Mouse (Mus musculus): Measurements from ENCODE around the gene Dnajb5. TPM values are rescaled to one million over a fixed set of nuclear protein-coding genes. Genes with fewer than 3 reads are reported as not detected.

The Dnajb5 gene
- 10 to 100 TPM; 60.1 to 79.0 TPM for total RNA-seq (2021)
- long read RNA-seq, experiment 1, full-length matches to known transcripts = 18 of 29 reads
- long read RNA-seq, experiment 1, partial matches to known transcripts = 8 of 29 reads
- long read RNA-seq, experiment 1, other reads (novel, unspliced or antisense) = 3 of 29 reads
- long read RNA-seq, experiment 2, full-length matches to known transcripts = 19 of 34 reads
- long read RNA-seq, experiment 2, partial matches to known transcripts = 12 of 34 reads
- long read RNA-seq, experiment 2, other reads (novel, unspliced or antisense) = 3 of 34 reads

DNA sequence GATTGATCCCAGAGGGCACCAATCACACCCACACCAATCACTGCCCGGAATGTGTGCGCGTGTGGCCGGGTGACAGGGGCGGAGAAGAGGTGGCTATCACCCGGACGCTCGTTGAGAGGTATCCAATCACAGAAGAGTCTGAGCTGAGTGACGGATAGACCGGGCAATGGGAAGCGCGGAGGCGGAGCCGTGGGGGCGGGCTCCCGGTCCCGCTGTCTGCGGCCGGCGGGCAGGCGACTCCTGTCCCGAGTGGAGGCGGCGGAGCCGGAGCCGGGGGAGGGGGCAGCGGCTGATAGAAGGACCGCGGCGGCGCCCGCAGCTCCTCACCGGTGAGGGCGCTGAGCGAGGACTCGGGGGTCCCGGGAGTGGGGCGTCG, at the start of gene Dnajb5:
Gene Dnajb5, plus strand, starts transcription at position 139 of the 376 bp plus-strand sequence.
- DNase-seq (ENCODE audit: low spot score in 2 of 2) = peak; percentile 93

DNA sequence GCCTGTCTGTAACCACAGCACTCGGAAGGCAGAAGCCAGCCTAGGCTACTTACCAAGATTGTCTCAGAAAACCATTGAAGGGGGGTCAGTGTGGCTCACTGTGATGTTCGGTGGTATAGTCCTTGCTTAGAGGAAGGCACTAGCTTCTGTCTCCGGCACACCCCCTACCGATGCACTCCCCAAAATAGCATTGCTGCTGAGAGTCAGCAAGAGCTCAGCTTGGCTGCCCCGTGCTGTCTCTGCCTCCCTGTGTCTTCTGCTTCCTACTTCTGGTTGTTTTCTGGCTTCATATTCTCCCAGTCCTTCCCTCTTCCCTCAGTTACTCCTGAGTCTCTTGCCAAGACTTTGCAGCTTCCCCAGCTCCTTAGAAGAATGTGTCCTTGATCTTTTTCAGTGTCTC, 48.7 kb upstream of the Dnajb5 start:
- no peak for DNase-seq (ENCODE audit: low spot score in 2 of 2)

DNA sequence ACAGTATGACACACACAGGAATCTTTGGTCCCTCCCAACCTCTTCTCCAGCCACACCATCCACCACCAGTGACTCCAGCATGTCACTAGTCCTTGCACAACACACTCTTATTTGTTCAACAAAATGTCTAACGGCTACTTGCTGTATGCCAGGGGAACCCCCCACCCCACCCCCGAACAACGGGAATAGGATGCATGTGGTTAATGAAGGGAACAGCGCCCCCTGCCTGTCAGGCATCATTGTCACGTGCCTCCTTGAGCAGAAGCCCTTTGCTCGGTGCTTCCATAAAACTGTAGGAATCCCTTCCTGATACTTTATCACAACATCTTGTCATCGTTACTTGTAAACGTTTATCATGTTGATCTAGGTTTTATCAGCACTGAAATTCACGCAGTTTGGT, 47.4 kb upstream of the Dnajb5 start:
- no peak for DNase-seq (ENCODE audit: low spot score in 2 of 2)

DNA sequence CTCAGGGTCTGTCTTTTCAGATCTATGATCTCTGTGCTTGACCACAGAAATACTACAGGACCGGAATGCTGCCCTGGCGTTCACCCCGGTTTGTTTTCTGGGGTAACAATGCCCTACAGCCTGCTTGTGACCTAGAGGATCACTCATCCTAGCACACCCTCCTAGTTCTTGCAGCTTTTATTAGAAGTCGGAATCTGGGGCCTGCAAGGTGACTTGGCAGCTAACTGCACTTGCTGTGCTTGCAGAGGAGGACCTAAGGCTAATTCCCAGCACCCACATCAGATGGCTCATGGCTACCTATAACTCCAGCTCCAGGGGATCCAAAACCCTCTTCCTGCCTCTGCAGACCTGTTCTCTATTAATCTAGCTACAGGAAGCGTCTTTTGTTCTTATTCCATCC, 46.9 kb upstream of the Dnajb5 start:
- DNase-seq (ENCODE audit: low spot score in 2 of 2) = no peak

DNA sequence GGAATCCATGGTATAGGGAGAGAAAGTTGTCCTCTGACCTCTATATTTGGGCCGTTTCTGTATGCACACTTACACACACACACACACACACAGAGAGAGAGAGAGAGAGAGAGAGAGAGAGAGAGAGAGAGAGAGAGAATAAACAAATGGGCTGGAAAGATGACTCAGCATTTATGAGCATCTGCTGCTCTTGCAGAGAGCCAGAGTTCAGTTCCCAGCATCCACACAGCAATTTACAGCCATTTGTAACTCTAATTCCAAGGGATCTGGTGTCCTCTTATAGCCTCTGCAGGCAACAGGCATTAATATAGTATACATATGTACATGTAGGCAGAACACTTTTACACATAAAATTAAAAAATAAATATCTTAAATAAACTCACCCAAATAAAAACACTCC, 45.7 kb upstream of the Dnajb5 start:
- DNase-seq (ENCODE audit: low spot score in 2 of 2) = no peak

DNA sequence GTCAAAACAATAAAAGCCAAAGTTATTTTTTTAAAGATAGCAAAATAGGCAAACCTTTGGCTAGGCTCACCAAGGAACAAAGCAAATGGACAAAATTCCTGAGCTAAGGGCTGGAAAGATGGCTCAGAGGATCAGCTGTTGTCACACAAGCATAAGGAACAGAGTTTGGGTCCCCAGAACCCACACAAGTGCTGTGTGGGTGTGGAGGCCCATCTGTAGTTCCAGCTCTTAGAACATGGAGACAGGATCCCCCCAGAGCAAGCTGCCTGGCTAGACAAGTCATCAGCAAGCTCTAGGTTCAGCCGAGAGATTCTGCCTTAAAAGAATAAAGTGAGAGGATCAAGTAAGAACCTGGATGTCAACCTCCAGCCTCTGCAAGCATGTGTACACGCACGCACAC, 45.1 kb upstream of the Dnajb5 start:
- DNase-seq (ENCODE audit: low spot score in 2 of 2) = no peak

DNA sequence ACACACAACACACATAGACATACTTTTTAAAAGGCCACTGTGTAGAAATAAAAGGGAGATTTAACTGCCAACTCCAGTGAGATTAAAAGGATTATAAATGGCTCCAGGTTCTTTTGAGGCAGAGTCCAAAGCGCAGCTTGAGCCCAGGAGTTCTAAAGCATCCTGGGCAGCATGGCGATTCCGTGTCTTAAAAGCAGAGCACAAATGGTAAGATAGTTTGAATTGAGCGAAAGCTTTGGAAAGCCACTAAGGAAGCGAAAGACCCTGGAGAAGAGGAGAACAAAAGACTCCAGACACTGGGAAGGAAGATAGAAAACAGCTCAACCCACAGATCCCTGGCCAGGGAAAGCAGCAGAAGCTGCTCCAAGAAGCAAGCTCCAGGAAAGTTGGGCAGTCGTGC, 44.6 kb upstream of the Dnajb5 start:
- no peak for DNase-seq (ENCODE audit: low spot score in 2 of 2)

DNA sequence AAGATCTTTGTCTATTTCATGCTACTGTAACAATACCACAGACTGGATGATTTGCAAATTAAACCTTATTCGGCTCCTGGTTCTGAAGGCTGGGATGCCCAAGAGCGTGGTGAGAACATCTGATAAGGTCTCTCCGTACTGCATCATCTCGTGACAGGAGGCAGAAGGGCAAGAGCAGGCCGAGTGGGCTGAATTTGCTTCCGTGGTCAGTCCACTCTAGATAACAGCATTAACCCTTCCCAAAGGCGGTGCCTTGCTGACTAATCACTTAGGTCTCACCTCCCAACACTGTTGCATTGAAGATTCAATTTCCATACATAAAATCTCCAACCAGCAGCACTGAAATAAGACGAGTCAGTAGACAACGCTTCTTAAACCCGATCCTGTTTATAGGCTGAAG, 36.2 kb upstream of the Dnajb5 start:
- DNase-seq (ENCODE audit: low spot score in 2 of 2) = no peak

DNA sequence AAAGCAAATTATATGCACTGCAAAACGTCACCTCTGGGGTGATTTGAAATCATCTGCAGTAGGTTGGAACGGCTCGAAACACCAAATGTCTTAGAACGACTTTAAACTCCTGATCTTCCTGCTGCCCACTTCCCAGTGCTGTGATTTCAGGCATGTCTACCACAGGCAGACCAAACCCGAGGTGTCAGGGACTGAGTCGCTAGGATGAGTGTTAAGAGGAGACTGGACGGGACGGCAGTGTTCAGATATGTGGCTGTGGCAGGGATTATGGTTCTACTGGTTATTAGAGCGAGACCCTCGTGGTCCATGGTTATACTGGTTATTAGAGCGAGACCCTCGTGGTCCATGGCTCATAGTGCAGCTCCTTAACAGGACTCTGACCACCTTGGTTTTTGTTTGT, 34.3 kb upstream of the Dnajb5 start:
- DNase-seq (ENCODE audit: low spot score in 2 of 2) = no peak

DNA sequence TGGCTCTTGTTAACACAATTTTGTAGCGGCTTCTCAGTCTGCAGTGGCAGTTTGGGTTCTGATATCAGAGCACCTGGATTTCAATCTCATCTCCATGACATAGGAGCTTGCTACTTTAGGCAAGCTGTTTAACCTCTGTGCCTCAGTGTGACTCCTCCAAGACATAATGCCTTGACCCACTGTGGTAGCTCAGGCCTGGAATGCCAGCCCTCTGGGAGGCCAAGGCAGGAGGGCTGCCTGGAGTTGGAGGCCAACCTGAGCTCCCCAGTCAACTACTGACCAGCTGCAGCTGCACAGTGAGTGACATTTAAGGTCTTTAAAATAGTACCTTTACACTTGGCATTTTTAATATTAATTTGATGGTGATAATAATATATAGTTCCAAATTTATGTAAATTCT, 33.6 kb upstream of the Dnajb5 start:
- DNase-seq (ENCODE audit: low spot score in 2 of 2) = no peak

DNA sequence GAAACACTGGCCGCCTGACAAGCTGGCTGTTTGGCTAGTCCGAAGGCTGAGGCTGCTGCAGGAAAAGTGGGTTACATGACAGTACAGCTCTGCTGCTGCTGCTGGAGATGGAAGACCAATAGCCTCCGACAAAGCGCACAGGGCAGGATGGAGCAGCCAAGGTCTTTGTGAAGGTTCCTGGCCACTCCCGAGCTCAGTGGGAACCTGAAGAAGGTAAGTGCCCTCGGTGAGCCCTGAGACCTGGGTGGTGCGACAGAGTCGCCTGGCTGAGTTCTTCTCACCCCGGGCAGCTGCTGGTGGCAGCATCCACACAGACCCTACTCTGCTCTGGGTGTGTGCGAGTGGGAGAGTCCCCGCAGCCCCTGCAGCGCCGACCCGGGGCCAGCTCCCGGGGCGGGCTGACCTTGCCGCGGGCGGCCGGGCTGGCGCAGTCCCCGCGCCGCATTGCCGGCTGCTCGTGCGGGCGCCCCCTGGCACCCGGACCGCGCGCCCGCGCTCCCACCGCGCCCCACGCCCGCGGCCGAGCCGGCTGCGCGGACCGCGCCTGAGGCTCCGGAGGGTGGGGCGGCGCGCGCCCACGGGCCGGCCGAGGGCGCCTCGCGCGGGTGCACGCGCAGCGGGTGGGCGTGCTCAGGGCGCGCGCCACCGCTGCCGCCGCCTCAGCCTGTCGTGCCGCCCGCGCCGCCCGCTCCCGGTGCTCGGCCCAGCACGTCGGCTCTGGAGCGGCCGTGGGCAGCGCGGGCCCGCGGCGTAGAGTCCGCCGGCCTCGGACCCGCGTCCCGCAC, 32.8 kb upstream of the Dnajb5 start, which contains the start of gene Phf24:
Gene Phf24, plus strand, starts transcription at position 44 of the 785 bp plus-strand sequence.
- DNase-seq (ENCODE audit: low spot score in 2 of 2) = peak in 1 of 2 experiments; percentile 25

DNA sequence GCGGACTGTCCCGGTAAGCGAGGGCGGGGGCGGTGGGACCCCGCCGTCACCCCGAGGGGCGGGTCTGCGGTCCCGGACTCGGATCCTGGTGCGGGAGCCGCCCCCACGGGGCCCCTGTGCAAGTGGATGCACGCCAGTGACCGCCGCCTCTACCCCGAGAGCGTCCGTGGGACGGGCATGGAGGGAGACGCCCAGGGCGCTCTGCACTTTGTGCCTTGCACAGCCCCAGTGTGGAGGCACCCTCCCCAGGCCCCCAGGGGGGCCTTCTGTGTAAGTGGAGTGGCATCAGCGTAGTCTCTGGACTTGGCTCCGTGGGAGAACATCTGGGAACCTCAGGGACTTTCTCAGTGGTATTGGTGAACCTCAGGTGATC, 32.2 kb upstream of the Dnajb5 start:
- peak in 1 of 2 experiments; percentile 20 for DNase-seq (ENCODE audit: low spot score in 2 of 2)

DNA sequence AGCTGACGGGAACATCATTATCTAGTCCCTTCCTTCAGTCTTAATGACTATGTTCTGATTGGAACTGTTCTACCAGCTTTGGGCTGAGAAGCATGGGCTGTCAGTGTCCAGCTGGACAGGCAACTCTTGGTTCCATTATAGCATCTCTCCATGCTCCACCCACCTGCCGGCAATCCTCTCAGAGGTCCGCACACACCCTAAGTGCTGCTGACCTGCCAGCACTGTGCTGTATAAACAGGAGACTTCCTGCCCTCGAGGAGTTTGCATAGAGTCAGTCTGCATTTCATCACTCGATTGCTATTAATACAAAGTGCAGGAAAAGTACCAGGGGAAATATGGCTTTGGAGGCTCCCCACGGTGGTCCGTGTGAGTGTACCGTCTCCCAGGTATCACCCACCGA, 28.9 kb upstream of the Dnajb5 start:
- DNase-seq (ENCODE audit: low spot score in 2 of 2) = no peak

DNA sequence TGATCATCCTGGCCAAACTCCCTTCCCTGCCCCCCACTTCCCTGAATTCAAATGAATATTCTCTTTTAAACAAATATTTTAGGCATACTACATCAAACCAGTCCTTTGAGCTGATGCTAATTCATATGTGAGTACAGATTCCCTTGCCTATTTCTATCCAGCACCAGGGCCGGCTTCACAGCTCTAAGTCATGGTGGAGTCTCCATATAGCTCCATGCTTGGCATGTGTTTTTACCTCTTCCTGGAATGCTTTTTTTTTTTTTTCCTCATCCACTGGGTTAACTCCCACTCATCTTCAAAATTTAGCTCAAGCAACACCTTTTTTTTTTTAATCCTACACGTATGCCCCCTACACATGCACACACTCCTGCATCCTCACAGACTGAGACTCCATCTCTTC, 28.1 kb upstream of the Dnajb5 start:
- no peak for DNase-seq (ENCODE audit: low spot score in 2 of 2)

DNA sequence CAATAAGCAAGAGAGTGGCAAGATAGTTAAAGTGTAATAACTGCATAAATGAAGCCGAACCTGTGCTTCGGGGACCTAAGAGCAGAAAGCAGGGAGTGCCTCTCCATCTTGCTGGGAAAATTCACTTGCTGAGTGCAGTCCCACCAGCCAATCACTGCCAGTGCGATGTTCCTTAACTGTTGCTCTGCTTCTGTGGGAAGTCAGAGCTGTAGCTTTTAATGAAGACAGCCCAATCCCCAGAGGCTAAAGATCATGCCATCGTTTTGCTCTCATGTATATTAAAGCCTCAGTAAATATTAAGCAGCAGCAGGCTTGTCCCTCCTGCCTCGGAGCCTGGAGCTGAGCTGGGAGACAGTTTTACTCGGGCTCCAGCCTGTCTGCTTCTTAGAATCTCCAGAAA, 27.6 kb upstream of the Dnajb5 start:
- DNase-seq (ENCODE audit: low spot score in 2 of 2) = no peak

DNA sequence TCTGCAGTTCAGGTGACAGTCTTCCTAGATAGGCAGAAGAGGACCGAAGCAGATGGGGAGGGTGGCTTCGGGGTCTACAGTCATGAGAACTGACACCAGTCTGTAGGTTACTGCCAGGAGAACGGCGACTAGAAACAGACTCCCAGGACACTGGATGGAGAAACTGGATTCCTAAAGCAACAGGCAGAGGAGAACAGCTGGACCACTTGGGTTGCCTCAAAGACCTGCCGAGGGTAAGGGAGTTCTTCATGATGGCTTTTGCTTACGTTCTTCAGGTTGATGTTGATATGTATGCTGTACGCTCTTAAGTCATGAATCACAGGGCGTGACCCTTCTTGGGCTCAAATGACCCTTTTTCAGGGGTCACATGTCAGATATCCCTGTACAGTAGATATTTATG, 27.2 kb upstream of the Dnajb5 start:
- DNase-seq (ENCODE audit: low spot score in 2 of 2) = no peak

DNA sequence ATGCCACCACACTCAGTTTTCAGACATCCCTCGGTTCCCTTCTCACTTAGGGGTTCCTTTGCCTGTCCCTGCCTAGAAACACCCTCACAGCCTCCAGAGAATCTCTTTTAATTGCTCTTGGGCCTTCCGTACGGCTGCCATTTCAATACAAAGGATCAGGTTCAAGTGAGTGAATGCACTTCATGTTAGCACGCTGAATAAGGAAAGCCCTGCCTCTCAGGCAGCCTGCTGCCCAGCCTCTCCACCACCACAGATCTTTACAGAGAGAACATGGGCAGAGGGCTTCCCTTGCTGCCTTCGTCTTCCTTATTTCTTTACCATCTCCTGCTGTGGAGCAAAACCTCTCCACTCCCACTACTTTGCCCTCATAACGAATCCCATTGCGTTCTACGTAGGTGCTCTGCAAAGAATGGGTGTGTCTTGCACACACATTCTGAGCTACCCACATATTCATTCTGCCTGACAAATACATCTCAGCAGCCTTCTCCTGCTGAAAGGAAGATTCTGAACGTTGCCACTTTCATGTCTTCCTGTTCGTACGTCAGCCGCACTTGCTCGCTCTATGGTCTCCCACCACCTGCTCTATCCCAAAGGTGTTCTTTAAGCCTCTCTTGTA, 25.4 kb upstream of the Dnajb5 start:
- no peak for DNase-seq (ENCODE audit: low spot score in 2 of 2)

DNA sequence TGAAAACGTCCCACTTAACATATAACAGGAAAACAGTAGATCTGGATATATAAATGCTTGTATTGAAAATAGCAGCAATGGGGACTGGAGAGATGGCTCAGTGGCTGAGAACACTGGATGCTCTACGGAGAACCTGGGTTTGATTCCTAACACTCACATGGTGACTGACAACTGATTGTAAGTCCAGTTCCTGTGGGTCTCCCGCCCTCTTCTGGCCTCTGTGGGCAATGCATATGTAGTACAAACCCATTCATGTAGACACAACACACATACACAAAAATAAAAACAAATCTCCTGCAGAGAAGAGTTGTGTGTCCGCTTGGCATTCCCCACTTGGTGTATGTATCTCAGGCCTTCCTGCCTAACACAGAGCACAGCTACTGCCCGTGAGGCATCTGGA, 21.4 kb upstream of the Dnajb5 start:
- no peak for DNase-seq (ENCODE audit: low spot score in 2 of 2)

DNA sequence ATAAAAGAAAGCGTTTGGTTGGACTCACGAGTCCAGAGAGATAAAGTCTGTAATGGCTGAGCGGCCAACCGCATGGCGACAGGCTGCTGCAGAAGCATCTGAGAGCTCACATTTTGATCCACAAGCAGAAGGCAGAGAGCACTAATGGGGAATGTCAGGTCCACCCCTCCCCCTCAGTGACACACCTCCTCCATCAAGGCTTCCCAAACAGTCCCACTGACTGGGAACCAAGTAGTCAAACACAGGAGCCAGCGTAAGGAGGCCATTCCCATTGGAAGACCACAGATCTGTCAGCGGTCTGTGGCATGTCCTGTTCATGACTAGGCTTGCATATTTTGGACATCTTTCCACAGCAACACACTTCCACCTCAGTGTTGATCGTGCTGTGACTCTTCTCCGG, 20.7 kb upstream of the Dnajb5 start:
- no peak for DNase-seq (ENCODE audit: low spot score in 2 of 2)

DNA sequence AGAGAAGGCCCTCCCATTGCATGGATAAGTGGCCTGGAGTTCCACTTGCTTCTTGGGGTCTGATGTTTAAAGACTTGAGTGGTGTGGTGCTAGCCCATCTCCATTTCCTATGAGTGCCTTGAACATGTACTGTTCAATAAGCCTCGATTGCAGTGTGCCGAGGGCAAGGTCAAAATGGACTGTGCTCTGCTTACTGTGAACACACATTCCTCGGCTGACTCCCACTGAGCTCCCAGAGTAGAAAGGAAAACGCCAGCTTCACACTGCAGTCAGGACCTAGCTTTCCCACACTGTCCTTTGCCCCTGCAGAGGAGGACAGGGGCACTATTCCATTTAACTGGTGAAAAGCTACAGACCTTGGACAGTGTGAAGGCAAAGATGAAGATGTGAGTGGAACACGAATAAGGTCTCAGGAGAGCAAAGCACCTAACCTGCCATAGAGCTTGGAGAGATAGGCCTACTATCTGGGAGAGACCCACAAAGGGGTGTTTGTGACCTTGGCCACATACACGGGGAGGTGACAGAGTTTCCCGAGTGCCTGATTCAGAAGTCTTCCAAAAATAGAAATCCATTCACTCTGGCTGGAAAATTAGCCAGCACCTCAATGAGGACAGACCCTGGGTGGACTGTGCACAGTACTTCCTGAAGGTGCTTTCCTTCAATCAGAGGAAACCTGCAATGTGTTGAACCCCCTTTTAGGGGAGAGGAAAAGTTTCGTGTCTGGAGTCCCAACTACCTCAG, 17.2 kb upstream of the Dnajb5 start:
- no peak for DNase-seq (ENCODE audit: low spot score in 2 of 2)

DNA sequence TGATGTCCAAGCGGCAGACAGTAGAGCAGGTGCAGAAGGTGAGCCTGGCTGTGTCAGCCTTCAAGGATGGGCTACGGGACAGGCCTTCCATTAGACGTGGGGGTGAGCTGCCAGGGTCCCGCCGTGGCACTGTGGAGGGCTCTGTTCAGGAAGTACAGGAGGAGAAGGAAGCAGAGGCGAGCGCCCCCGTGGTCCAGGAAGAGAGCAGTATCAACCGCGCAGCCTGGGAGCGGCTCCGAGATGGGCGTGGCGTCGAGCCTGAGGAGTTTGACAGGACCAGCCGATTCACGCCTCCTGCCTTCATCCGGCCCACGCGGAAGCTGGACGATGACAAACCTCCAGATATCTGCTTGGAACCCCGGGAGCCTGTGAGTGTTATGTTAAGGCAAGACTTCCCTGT, 16.0 kb upstream of the Dnajb5 start:
- peak in 1 of 2 experiments; percentile 59 for DNase-seq (ENCODE audit: low spot score in 2 of 2)

DNA sequence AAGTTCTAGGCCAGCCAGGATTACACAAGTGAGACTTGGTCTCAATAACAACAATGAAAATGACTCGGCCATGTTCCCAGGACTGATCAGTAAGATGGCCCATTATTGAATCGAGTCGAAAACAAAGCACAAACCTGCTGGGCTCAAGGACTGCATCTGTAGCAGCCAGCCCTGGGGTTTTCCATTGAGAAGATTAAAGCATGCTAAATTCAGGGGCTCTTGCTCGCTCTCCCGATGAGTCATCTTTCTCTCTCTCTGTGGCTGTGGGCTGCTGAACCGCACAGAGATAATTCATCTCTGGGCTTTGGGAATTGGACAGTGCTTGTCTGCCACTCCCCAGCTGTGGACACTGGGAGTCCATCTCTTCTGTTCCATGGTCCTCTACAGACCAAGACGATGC, 8.2 kb upstream of the Dnajb5 start:
- no peak for DNase-seq (ENCODE audit: low spot score in 2 of 2)
